ENCODE assay signal across 8 mouse cellular contexts in the genomic region with DNA sequence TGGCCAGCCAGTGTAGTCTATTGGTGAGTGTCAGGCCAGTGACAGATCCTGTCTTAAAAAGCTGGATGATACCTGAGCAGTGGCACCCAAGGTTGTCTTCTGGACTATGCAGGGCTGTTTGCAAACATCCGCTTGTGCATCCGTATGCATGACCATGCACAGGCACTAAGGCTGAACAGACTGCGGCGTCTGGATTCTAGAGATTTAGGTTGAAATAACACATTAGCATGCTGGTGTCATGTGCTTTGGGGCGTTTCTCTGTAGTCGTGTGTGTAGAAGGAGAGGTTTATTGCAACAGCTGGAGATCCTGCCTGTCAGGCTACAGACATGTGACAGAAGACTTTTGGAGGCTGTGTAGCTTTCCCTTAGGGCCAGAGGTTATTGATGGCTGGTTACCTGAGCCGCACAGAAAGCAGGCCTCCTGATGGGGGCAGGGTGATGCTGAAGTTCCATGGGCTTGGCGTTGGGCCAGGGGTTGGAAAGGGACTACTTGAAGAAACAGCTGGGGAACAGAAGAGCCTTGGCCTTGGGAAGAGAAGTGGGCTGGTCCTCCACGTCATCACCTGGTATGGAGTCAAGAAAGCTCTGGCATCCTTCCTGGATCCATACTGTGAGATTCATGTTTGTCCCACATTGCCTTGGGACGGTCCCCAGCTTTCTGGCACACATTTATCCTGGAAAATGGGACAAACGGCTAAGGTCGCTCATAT. TPM values are rescaled to one million over a fixed set of nuclear protein-coding genes. Genes with fewer than 3 reads are reported as not detected.
DNase-seq lines count a peak whose midpoint lies in the region; ATAC-seq and TF ChIP-seq lines count a peak whose summit lies in the region.

No protein-coding gene starts in this region.

- TF ChIP-seq CTCF in lung, adult 2 months (IDR thresholded peaks at IDR 0.05; ENCODE audit: insufficient read depth, low read length), result no peak

- DNase-seq in embryo, embryonic 11 days, result peak; percentile 13
- no peak for DNase-seq in embryo, embryonic 10 days (ENCODE audit: low spot score)
- DNase-seq in lung, adult 2 months, result no peak
- DNase-seq in heart, postnatal 14 days, result peak; percentile 38 to 41
- DNase-seq in limb, embryonic 14.5 days (ENCODE audit: low spot score), result peak; percentile 78
- DNase-seq in urinary bladder, postnatal 36 days (ENCODE audit: low spot score in 2 of 2), result no peak
- DNase-seq in thymus, adult 18-20 months, result no peak

- no peaks in the 10 kb centered on the region for H3K9me3 ChIP-seq in lung, embryonic 16.5 days (ENCODE audit: control insufficient read depth, low read length)
- H3K9me3 ChIP-seq in limb, embryonic 14.5 days (ENCODE audit: control insufficient read depth, low read length), result no peaks in the 10 kb centered on the region

- H3K4me1 ChIP-seq in lung, embryonic 16.5 days (replicated peaks; ENCODE audit: control insufficient read depth, insufficient read depth, low read length), result no peaks in the 10 kb centered on the region; the same call in 1 of the 2 replicates
- no peaks in the 10 kb centered on the region for H3K4me1 ChIP-seq in lung, adult 2 months (ENCODE audit: control insufficient read depth, insufficient read depth, low read length)
- peaks cover 9% of the 10 kb centered on the region; the same call in 1 of the 2 replicates for H3K4me1 ChIP-seq in limb, embryonic 14.5 days (ENCODE audit: control insufficient read depth, insufficient read depth, low read length)

- intact Hi-C loops in heart, postnatal 14 days (cut with DNase I), result no loop called here

- WGBS in lung, embryonic 16.5 days, result 59% methylated on average over 12 of the region's 12 CpGs
- WGBS in lung, adult 2 months, result 72% methylated on average over 12 of the region's 12 CpGs
- 44% methylated on average over 12 of the region's 12 CpGs for WGBS in limb, embryonic 14.5 days

- peak; percentile 59; the same call in 1 of the 2 replicates for ATAC-seq in lung, embryonic 16.5 days (ENCODE audit: low read depth)
- ATAC-seq in limb, embryonic 14.5 days (ENCODE audit: low FRiP score, low read depth), result peak; percentile 82

- TF ChIP-seq POLR2A in lung, adult 2 months (IDR thresholded peaks at IDR 0.05; ENCODE audit: borderline replicate concordance, extremely low read depth, low read depth, low read length), result no peak
- TF ChIP-seq POLR2A in limb, embryonic 14.5 days (IDR thresholded peaks at IDR 0.05; ENCODE audit: borderline replicate concordance, extremely low read depth, insufficient read depth, insufficient read length), result no peak

- no peak overlapping the region for H3K27ac ChIP-seq in lung, embryonic 16.5 days (ENCODE audit: low read length)
- H3K27ac ChIP-seq in limb, embryonic 14.5 days (replicated peaks; ENCODE audit: low read depth, low read length), result no peak overlapping the region

- no peak overlapping the region for H3K9ac ChIP-seq in lung, embryonic 16.5 days (ENCODE audit: low read length)
- no peak overlapping the region for H3K9ac ChIP-seq in limb, embryonic 14.5 days (ENCODE audit: low read depth, low read length, severe bottlenecking)

- H3K4me2 ChIP-seq in lung, embryonic 16.5 days (ENCODE audit: low read depth, low read length), result no peak overlapping the region
- H3K4me2 ChIP-seq in limb, embryonic 14.5 days (replicated peaks; ENCODE audit: low read depth, low read length, severe bottlenecking), result no peak overlapping the region

- no peaks in the 10 kb centered on the region for H3K27me3 ChIP-seq in lung, embryonic 16.5 days (ENCODE audit: control insufficient read depth, insufficient read depth, low read depth, low read length)
- H3K27me3 ChIP-seq in limb, embryonic 14.5 days (ENCODE audit: control insufficient read depth, insufficient read depth, low read length), result no peaks in the 10 kb centered on the region

- H3K36me3 ChIP-seq in lung, embryonic 16.5 days (ENCODE audit: control insufficient read depth, insufficient read depth, low read length), result no peaks in the 10 kb centered on the region
- H3K36me3 ChIP-seq in limb, embryonic 14.5 days (ENCODE audit: control insufficient read depth, insufficient read depth, low read length), result no peaks in the 10 kb centered on the region; the same call in 1 of the 2 replicates

- no peak overlapping the region for H3K4me3 ChIP-seq in lung, embryonic 16.5 days (ENCODE audit: low read length)
- no peak overlapping the region for H3K4me3 ChIP-seq in lung, adult 2 months (replicated peaks; ENCODE audit: extremely low read depth, low read depth, low read length)
- no peak overlapping the region for H3K4me3 ChIP-seq in limb, embryonic 14.5 days (replicated peaks; ENCODE audit: low read length)

RNA-seq across cellular contexts. Expression of a gene that starts 59.7 kb away (rescaled TPM):
- polyA plus RNA-seq in lung, embryonic 16.5 days (2015; fragmentation: Nextera tagmentation; extraction: Ambion mirVana), result 16.2 and 17.1 TPM in 2 replicates
- polyA plus RNA-seq in lung, adult 2 months (2012; rRNA removed), result 16.3 and 20.3 TPM in 2 replicates
- 10 to 100 TPM; 24.6 to 25.4 TPM for total RNA-seq in heart, postnatal 14 days (2021)
- 26.7 and 33.0 TPM in 2 replicates for polyA plus RNA-seq in limb, embryonic 14.5 days (2012; rRNA removed)
- polyA plus RNA-seq in limb, embryonic 14.5 days (2014; fragmentation: Nextera tagmentation; extraction: Ambion mirVana), result 16.2 and 20.6 TPM in 2 replicates

Comparison
In these comparisons a context has a peak if more than half of its experiments do, and no peak if none do; other contexts are left out.
1. DNase-seq: peak in embryo, embryonic 11 days (single experiment), heart, postnatal 14 days (2 of 2) and limb, embryonic 14.5 days (single experiment); none in embryo, embryonic 10 days (single experiment), lung, adult 2 months (single experiment), urinary bladder, postnatal 36 days (0 of 2) and thymus, adult 18-20 months (0 of 2).